Mouse (Mus musculus) embryonic fibroblast, embryonic 13.5 days (primary cell): ENCODE data around the gene Etl4.

Experiments
- CTCF ChIP-seq: IDR thresholded peaks from 2 replicates; pipeline ENCODE4 v1.5.1; 2011; ENCODE audit warnings: mild to moderate bottlenecking, control low read depth, low read length, moderate library complexity, borderline replicate concordance; ENCODE audit not compliant: insufficient read depth
- POLR2A ChIP-seq: IDR thresholded peaks from 2 replicates; pipeline ENCODE4 v1.6.1; 2011; ENCODE audit warnings: low read depth, mild to moderate bottlenecking, control low read depth, low read length, moderate library complexity

- TF ChIP-seq CTCF: no peak
- TF ChIP-seq POLR2A: no peak
These were observed 740.2 kb downstream of the Etl4 start for GRCm38 (mm10) chr2:20649817-20650216.
